Mouse (Mus musculus) liver, embryonic 15.5 days (tissue): ENCODE data around the gene Egflam. TPM values are rescaled to one million over a fixed set of nuclear protein-coding genes. Genes with fewer than 3 reads are reported as not detected.

Experiments used
- ATAC-seq: fragments of 200-750 bp; cut with Nextera tagmentation; 2 replicates; pipeline ENCODE4 v1.8.0; 2017; ENCODE audit warnings: moderate number of reproducible peaks, mild to moderate bottlenecking, moderate library complexity; ENCODE audit not compliant: insufficient read depth
- H3K27ac ChIP-seq: fragments of 300-500 bp; sonication (generic); replicated peaks from 2 replicates; pipeline ENCODE4 v1.5.1; 2015; ENCODE audit warnings: mild to moderate bottlenecking, inconsistent platforms
- H3K27me3 ChIP-seq: fragments of 300-500 bp; sonication (generic); 2 replicates; pipeline ENCODE4 v1.6.1; 2015; ENCODE audit warnings: mild to moderate bottlenecking, inconsistent platforms
- H3K36me3 ChIP-seq: fragments of 300-500 bp; sonication (generic); replicated peaks from 2 replicates; pipeline ENCODE4 v1.6.1; 2015; ENCODE audit warnings: moderate library complexity, mild to moderate bottlenecking, inconsistent platforms
- H3K4me1 ChIP-seq: fragments of 300-500 bp; sonication (generic); replicated peaks from 2 replicates; pipeline ENCODE4 v1.6.1; 2015; ENCODE audit warnings: inconsistent platforms
- H3K4me2 ChIP-seq: fragments of 300-500 bp; sonication (generic); 2 replicates; pipeline ENCODE4 v1.6.1; 2015; ENCODE audit warnings: moderate library complexity, mild to moderate bottlenecking, inconsistent platforms
- H3K4me3 ChIP-seq: fragments of 300-500 bp; sonication (generic); replicated peaks from 2 replicates; pipeline ENCODE4 v1.5.1; 2015; ENCODE audit warnings: mild to moderate bottlenecking, inconsistent platforms
- H3K9ac ChIP-seq: fragments of 300-500 bp; sonication (generic); 2 replicates; pipeline ENCODE4 v1.6.1; 2015; ENCODE audit warnings: moderate library complexity, mild to moderate bottlenecking, inconsistent platforms
- H3K9me3 ChIP-seq: fragments of 300-500 bp; sonication (generic); replicated peaks from 2 replicates; pipeline ENCODE4 v1.6.1; 2016; ENCODE audit warnings: inconsistent platforms
- WGBS: fragments of 180-500 bp; shearing (Covaris S2); methylation state at CpG from one replicate; pipeline ENCODE4 v1.1.7; 2015; ENCODE audit warnings: mixed read lengths; ENCODE audit not compliant: insufficient replicate concordance; 5-methylcytosine and 5-hydroxymethylcytosine counted together
- polyA plus RNA-seq: library from polyadenylated mRNA; unstranded; fragments of >200 nt; fragmentation: Nextera tagmentation; extraction: Ambion mirVana; gene quantifications from 2 replicates; pipeline ENCODE4 v1.2.1, GENCODE M21; 2015

Egflam gene
- polyA plus RNA-seq, 1 experiment from 2014 or later, result 0.67 TPM

GRCm38 (mm10) chr15:7289516-7289915 lies 108.7 kb downstream of the Egflam start:
- no peak overlapping the region for H3K4me2 ChIP-seq
- no peaks in the 10 kb centered on the region for H3K27me3 ChIP-seq
- WGBS, result 42% methylated on average over 14 of the region's 14 CpGs
- H3K9me3 ChIP-seq, result no peaks in the 10 kb centered on the region
- H3K4me1 ChIP-seq, result no peaks in the 10 kb centered on the region
- no peaks in the 10 kb centered on the region for H3K36me3 ChIP-seq
- ATAC-seq, result no peak
- H3K9ac ChIP-seq, result no peak overlapping the region
- H3K4me3 ChIP-seq, result no peak overlapping the region
- no peak overlapping the region for H3K27ac ChIP-seq

- no peaks in the 10 kb centered on the region for H3K36me3 ChIP-seq
- H3K27me3 ChIP-seq, result no peaks in the 10 kb centered on the region
- H3K9me3 ChIP-seq, result no peaks in the 10 kb centered on the region
- no peak overlapping the region for H3K4me3 ChIP-seq
- H3K27ac ChIP-seq, result no peak overlapping the region
- no peak for ATAC-seq
- no peak overlapping the region for H3K4me2 ChIP-seq
- H3K9ac ChIP-seq, result no peak overlapping the region
- H3K4me1 ChIP-seq, result no peaks in the 10 kb centered on the region
- 34% methylated on average over 4 of the region's 4 CpGs for WGBS
Measured at GRCm38 (mm10) chr15:7288841-7289424, 109.3 kb downstream of the Egflam start.

GRCm38 (mm10) chr15:7287911-7288310 lies 110.3 kb downstream of the Egflam start:
- no peak overlapping the region for H3K4me2 ChIP-seq
- H3K4me1 ChIP-seq, result no peaks in the 10 kb centered on the region
- no peaks in the 10 kb centered on the region for H3K27me3 ChIP-seq
- ATAC-seq, result no peak
- H3K9me3 ChIP-seq, result no peaks in the 10 kb centered on the region
- H3K9ac ChIP-seq, result no peak overlapping the region
- H3K36me3 ChIP-seq, result no peaks in the 10 kb centered on the region
- WGBS, result 42% methylated on average over 3 of the region's 3 CpGs
- no peak overlapping the region for H3K4me3 ChIP-seq
- no peak overlapping the region for H3K27ac ChIP-seq

DNA sequence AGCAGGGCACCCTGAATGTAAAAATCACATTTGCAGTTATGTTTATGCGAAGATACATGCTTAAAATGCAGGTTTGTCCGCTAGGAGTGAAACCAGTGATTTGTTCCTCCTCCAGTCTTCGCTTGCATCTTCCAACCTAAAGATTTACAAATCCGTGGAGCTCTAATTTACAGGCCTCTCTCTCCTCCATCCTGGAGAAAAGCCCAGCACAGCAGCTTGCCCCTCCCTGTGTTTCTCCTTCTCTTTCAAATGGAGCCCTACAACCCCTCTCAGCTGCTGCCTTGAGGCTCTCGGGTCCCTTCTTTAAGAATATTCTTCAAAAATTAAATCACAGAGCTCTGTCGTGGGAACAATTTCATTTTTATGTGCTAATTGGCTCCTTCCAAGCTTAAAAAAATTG lies 116.6 kb downstream of the Egflam start:
- Histone ChIP-seq H3K27me3 (no peaks in the 10 kb centered on the region), H3K4me1 (no peaks in the 10 kb centered on the region), H3K9me3 (no peaks in the 10 kb centered on the region), H3K36me3 (no peaks in the 10 kb centered on the region), H3K4me2 (no peak overlapping the region), H3K9ac (no peak overlapping the region), H3K27ac (no peak overlapping the region), H3K4me3 (no peak overlapping the region)
- ATAC-seq, result no peak
- WGBS, result 53% methylated on average over 6 of the region's 6 CpGs

- H3K27ac ChIP-seq, result no peak overlapping the region
- H3K4me1 ChIP-seq, result no peaks in the 10 kb centered on the region
- no peaks in the 10 kb centered on the region for H3K36me3 ChIP-seq
- H3K27me3 ChIP-seq, result no peaks in the 10 kb centered on the region
- H3K9me3 ChIP-seq, result no peaks in the 10 kb centered on the region
- no peak for ATAC-seq
- H3K4me2 ChIP-seq, result no peak overlapping the region
- no peak overlapping the region for H3K4me3 ChIP-seq
- H3K9ac ChIP-seq, result no peak overlapping the region
- 6% methylated on average over 3 of the region's 3 CpGs for WGBS
Measured at GRCm38 (mm10) chr15:7263822-7264221, 134.4 kb downstream of the Egflam start.

GRCm38 (mm10) chr15:7263339-7263738 lies 134.9 kb downstream of the Egflam start:
- Histone ChIP-seq H3K4me2 (no peak overlapping the region), H3K27me3 (no peaks in the 10 kb centered on the region), H3K9ac (no peak overlapping the region), H3K4me1 (no peaks in the 10 kb centered on the region), H3K4me3 (no peak overlapping the region), H3K9me3 (no peaks in the 10 kb centered on the region), H3K36me3 (no peaks in the 10 kb centered on the region), H3K27ac (no peak overlapping the region)
- 68% methylated on average over 9 of the region's 9 CpGs for WGBS
- no peak for ATAC-seq

- H3K4me2 ChIP-seq, result no peak overlapping the region
- H3K9me3 ChIP-seq, result no peaks in the 10 kb centered on the region
- H3K4me1 ChIP-seq, result no peaks in the 10 kb centered on the region
- no peak overlapping the region for H3K4me3 ChIP-seq
- no peak for ATAC-seq
- no peak overlapping the region for H3K9ac ChIP-seq
- no peaks in the 10 kb centered on the region for H3K36me3 ChIP-seq
- H3K27ac ChIP-seq, result no peak overlapping the region
- no peaks in the 10 kb centered on the region for H3K27me3 ChIP-seq
- 48% methylated on average over 1 of the region's 1 CpGs for WGBS
Measured at GRCm38 (mm10) chr15:7261371-7261770, 136.8 kb downstream of the Egflam start.

GRCm38 (mm10) chr15:7256577-7256976 lies 141.6 kb downstream of the Egflam start:
- Histone ChIP-seq H3K36me3 (no peaks in the 10 kb centered on the region), H3K4me2 (no peak overlapping the region), H3K9ac (no peak overlapping the region), H3K4me3 (no peak overlapping the region), H3K4me1 (no peaks in the 10 kb centered on the region), H3K27me3 (no peaks in the 10 kb centered on the region), H3K27ac (no peak overlapping the region), H3K9me3 (no peaks in the 10 kb centered on the region)
- no peak for ATAC-seq
- WGBS, result 41% methylated on average over 3 of the region's 3 CpGs

- H3K9me3 ChIP-seq, result no peaks in the 10 kb centered on the region
- no peak overlapping the region for H3K27ac ChIP-seq
- 62% methylated on average over 6 of the region's 6 CpGs for WGBS
- no peaks in the 10 kb centered on the region for H3K36me3 ChIP-seq
- H3K4me1 ChIP-seq, result no peaks in the 10 kb centered on the region
- H3K4me2 ChIP-seq, result no peak overlapping the region
- H3K4me3 ChIP-seq, result no peak overlapping the region
- no peak for ATAC-seq
- no peak overlapping the region for H3K9ac ChIP-seq
- no peaks in the 10 kb centered on the region for H3K27me3 ChIP-seq
Measured at GRCm38 (mm10) chr15:7253326-7253725, 144.9 kb downstream of the Egflam start.

GRCm38 (mm10) chr15:7252106-7252636 lies 146.0 kb downstream of the Egflam start:
- Histone ChIP-seq H3K4me2 (no peak overlapping the region), H3K27me3 (no peaks in the 10 kb centered on the region), H3K36me3 (no peaks in the 10 kb centered on the region), H3K4me3 (no peak overlapping the region), H3K27ac (no peak overlapping the region), H3K4me1 (no peaks in the 10 kb centered on the region), H3K9ac (no peak overlapping the region), H3K9me3 (no peaks in the 10 kb centered on the region)
- ATAC-seq, result no peak
- 46% methylated on average over 12 of the region's 12 CpGs for WGBS

GRCm38 (mm10) chr15:7251042-7251441 lies 147.2 kb downstream of the Egflam start:
- ATAC-seq, result no peak
- Histone ChIP-seq H3K4me1 (no peaks in the 10 kb centered on the region), H3K36me3 (no peaks in the 10 kb centered on the region), H3K4me3 (no peak overlapping the region), H3K9me3 (no peaks in the 10 kb centered on the region), H3K27ac (no peak overlapping the region), H3K9ac (no peak overlapping the region), H3K27me3 (no peaks in the 10 kb centered on the region), H3K4me2 (no peak overlapping the region)
- 76% methylated on average over 9 of the region's 9 CpGs for WGBS

- H3K27ac ChIP-seq, result no peak overlapping the region
- 67% methylated on average over 4 of the region's 4 CpGs for WGBS
- no peak overlapping the region for H3K4me2 ChIP-seq
- H3K36me3 ChIP-seq, result no peaks in the 10 kb centered on the region
- H3K27me3 ChIP-seq, result 0 out of 2 replicates have a peak, but pooled peaks cover 3% of the 10 kb centered on the region
- ATAC-seq, result no peak
- no peak overlapping the region for H3K9ac ChIP-seq
- H3K9me3 ChIP-seq, result no peaks in the 10 kb centered on the region
- H3K4me3 ChIP-seq, result no peak overlapping the region
- no peaks in the 10 kb centered on the region for H3K4me1 ChIP-seq
Measured at GRCm38 (mm10) chr15:7249216-7249615, 149.0 kb downstream of the Egflam start.
